Mouse (Mus musculus): ENCODE results near the gene Layn. TPM values are rescaled to one million over a fixed set of nuclear protein-coding genes. Genes with fewer than 3 reads are reported as not detected.
A peak's percentile ranks its signal among the peaks of the same experiment; 100 is the strongest.

Layn gene
- polyA plus RNA-seq, 1 experiment from 2014 or later: 1.3 TPM

DNA sequence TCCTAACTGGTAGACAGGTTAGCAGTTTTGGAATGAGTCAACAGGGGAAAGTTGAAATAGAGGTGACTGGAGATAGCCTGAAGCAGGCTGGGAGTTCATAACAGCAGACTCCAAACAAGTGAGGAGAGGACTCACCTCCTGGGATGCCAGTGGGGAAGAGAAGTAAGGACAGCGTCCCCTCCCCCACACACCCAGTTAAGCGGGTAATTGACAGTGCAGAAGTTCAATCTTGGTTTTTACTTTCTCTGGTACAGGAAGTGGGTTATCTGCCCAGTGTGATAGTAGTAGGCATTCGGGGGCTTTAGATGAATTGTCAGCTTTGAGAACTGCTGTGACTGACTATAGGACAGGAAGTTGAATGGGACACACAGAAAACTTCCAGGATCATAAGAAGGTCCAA is 56.5 kb downstream of the Layn start:
- Histone ChIP-seq H3K27me3 (ENCODE audit: control insufficient read depth, insufficient read depth, low read depth, low read length) (no peaks in the 10 kb centered on the region), H3K4me2 (ENCODE audit: low read depth, low read length) (no peak overlapping the region), H3K9me3 (replicated peaks; ENCODE audit: control insufficient read depth, low read length) (no peaks in the 10 kb centered on the region), H3K9ac (ENCODE audit: low read depth, low read length) (no peak overlapping the region), H3K4me3 (ENCODE audit: low read depth, low read length) (no peak overlapping the region), H3K4me1 (ENCODE audit: control insufficient read depth, low read depth, low read length) (no peaks in the 10 kb centered on the region), H3K27ac (ENCODE audit: low read length) (no peak overlapping the region), H3K36me3 (ENCODE audit: control insufficient read depth, insufficient read depth) (no peaks in the 10 kb centered on the region)
- ATAC-seq (ENCODE audit: low read depth): no peak
- 13% methylated on average over 3 of the region's 3 CpGs for WGBS (ENCODE audit: insufficient replicate concordance)

DNA sequence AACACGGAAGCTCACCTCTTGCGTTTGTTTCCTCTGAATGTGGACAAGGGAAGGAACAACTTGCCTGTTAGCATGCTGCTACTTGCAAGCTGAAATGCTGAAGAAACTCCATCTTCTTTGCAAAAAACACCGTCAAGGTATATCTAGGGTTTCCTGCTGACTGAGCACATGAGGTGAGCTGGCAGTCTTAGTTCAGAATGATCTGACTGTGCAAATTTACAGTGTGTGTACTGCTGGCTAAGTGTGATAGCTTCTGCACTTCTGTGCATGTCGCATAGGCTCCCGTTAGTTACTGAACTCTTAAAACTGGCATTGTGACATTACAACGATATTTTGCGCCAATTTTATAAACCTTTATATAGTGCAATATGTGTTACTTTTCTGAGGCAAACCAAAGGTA is 57.2 kb downstream of the Layn start:
- no peaks in the 10 kb centered on the region for H3K9me3 ChIP-seq (replicated peaks; ENCODE audit: control insufficient read depth, low read length)
- 49% methylated on average over 7 of the region's 7 CpGs for WGBS (ENCODE audit: insufficient replicate concordance)
- H3K4me1 ChIP-seq (ENCODE audit: control insufficient read depth, low read depth, low read length): no peaks in the 10 kb centered on the region
- no peak overlapping the region for H3K9ac ChIP-seq (ENCODE audit: low read depth, low read length)
- H3K36me3 ChIP-seq (ENCODE audit: control insufficient read depth, insufficient read depth): no peaks in the 10 kb centered on the region
- ATAC-seq (ENCODE audit: low read depth): no peak
- H3K27me3 ChIP-seq (ENCODE audit: control insufficient read depth, insufficient read depth, low read depth, low read length): no peaks in the 10 kb centered on the region
- H3K4me3 ChIP-seq (ENCODE audit: low read depth, low read length): no peak overlapping the region
- H3K27ac ChIP-seq (ENCODE audit: low read length): no peak overlapping the region
- no peak overlapping the region for H3K4me2 ChIP-seq (ENCODE audit: low read depth, low read length)

DNA sequence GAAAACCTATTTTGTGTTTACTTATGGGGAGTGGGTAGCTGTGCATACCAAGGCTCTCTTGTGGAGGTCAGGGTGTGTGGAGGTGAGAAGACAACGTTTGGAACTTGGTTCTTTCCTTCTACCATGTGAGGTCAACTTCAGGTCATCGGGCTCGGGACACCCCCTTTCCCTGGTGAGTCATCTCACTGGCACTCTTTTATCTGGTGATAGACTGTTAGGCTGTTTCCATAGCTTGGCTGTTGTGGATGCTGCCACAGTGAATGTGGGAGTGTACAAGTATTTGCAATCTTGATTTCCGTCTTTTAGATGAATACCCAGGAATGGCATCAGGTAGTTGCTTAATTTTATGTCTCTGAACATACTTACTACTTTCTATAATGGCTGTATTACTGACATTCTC is 61.2 kb downstream of the Layn start:
- no peak for ATAC-seq (ENCODE audit: low read depth)
- H3K27ac ChIP-seq (ENCODE audit: low read length): no peak overlapping the region
- no peaks in the 10 kb centered on the region for H3K9me3 ChIP-seq (replicated peaks; ENCODE audit: control insufficient read depth, low read length)
- WGBS (ENCODE audit: insufficient replicate concordance): 32% methylated on average over 4 of the region's 4 CpGs
- no peak overlapping the region for H3K9ac ChIP-seq (ENCODE audit: low read depth, low read length)
- no peaks in the 10 kb centered on the region for H3K36me3 ChIP-seq (ENCODE audit: control insufficient read depth, insufficient read depth)
- no peak overlapping the region for H3K4me3 ChIP-seq (ENCODE audit: low read depth, low read length)
- H3K4me2 ChIP-seq (ENCODE audit: low read depth, low read length): no peak overlapping the region
- no peaks in the 10 kb centered on the region for H3K4me1 ChIP-seq (ENCODE audit: control insufficient read depth, low read depth, low read length)
- no peaks in the 10 kb centered on the region for H3K27me3 ChIP-seq (ENCODE audit: control insufficient read depth, insufficient read depth, low read depth, low read length)

DNA sequence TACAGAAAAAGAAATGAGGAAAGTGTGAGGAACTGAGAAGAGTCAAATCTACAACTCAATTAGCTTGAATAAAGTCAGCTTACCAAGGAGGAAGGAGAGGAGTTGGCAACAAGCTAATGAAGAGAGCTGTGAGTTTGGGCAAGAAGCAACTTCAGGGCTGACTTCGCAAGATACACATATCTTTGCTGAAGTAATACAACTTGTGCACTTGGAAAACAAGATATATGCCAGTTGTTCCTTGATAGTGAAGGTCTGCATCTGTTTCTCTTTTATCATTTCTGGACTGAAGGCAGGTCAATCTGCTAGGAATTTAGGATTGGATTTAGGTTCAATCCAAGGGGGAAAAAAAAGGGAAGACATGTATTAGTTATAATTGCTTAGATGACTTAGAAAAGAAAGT is 63.2 kb downstream of the Layn start:
- Histone ChIP-seq H3K27ac (ENCODE audit: low read length) (no peak overlapping the region), H3K36me3 (ENCODE audit: control insufficient read depth, insufficient read depth) (no peaks in the 10 kb centered on the region)
- 54% methylated on average over 1 of the region's 1 CpGs for WGBS (ENCODE audit: insufficient replicate concordance)

DNA sequence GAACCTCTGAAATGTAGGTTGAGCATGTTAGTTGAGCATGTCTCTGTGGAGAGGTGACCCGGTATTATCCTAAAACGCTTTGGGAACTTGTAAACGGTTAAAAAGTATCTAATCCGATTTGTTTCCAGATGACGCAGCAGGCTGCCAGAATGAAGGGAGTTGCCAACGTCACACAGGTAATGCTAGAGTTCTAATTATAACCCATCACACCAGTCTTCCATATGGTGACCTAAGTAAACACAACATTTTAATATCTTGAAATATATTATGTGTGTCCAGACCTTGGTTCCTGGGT is 67.3 kb downstream of the Layn start:
- 8% methylated on average over 6 of the region's 6 CpGs for WGBS (ENCODE audit: insufficient replicate concordance)
- no peaks in the 10 kb centered on the region for H3K27me3 ChIP-seq (ENCODE audit: control insufficient read depth, insufficient read depth, low read depth, low read length)
- no peak overlapping the region for H3K27ac ChIP-seq (ENCODE audit: low read length)
- no peak for ATAC-seq (ENCODE audit: low read depth)
- peaks cover 10% of the 10 kb centered on the region for H3K4me1 ChIP-seq (ENCODE audit: control insufficient read depth, low read depth, low read length)
- peak overlapping the region; percentile 98 for H3K4me3 ChIP-seq (ENCODE audit: low read depth, low read length)
- peak overlapping the region; percentile 83 for H3K4me2 ChIP-seq (ENCODE audit: low read depth, low read length)
- H3K9ac ChIP-seq (ENCODE audit: low read depth, low read length): peak overlapping the region; percentile 69
- H3K9me3 ChIP-seq (replicated peaks; ENCODE audit: control insufficient read depth, low read length): no peaks in the 10 kb centered on the region
- no peaks in the 10 kb centered on the region for H3K36me3 ChIP-seq (ENCODE audit: control insufficient read depth, insufficient read depth)

More for the DNA sequence above, 63.2 kb downstream of the Layn start:
- no peak for ATAC-seq (ENCODE audit: low read depth)
- Histone ChIP-seq H3K4me3 (ENCODE audit: low read depth, low read length) (no peak overlapping the region), H3K9me3 (replicated peaks; ENCODE audit: control insufficient read depth, low read length) (no peaks in the 10 kb centered on the region), H3K4me2 (ENCODE audit: low read depth, low read length) (no peak overlapping the region), H3K27me3 (ENCODE audit: control insufficient read depth, insufficient read depth, low read depth, low read length) (no peaks in the 10 kb centered on the region), H3K9ac (ENCODE audit: low read depth, low read length) (no peak overlapping the region), H3K4me1 (ENCODE audit: control insufficient read depth, low read depth, low read length) (peaks cover 7% of the 10 kb centered on the region)

DNA sequence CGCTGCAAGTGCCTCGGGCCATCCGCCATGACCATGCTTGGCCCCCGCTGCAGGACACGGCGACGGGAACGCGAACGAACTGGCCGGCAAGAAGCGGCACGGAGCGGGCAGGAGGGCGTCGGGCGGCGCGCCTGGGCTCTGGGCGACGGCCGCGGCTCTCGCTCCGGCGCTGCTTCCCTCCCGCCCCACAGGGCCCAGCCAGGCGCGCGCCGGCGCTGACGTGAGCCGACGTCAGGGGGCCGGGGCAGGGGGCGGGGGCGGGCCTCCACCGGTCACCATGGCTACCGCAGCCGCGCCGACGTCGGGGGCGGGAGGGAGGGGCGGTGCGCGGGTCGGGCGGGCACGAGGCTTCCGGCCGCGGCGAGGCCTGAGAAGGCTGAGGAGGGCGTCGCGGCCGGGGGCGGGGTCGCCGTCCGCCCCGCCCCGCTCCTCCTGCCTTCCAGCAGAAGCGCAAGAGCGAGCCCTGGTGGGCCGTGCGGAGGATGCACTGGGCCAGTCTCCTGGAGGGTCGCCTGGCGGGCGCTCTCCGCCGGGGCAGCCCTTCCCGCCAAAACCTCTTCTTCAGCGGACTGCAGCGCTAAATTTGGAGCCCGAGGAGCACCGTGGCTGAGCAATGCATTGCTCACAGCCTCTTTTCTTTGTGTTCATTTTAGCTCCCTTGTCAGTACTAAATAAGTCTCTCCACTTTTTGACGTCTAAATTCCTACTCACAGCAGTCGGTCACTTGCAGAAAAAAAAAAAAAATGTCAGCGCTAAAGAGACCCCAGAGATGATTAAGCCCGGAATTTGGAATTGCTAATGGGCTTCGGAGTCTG is 67.8 kb downstream of the Layn start, which contains the start of gene Sik2:
TSS of gene Sik2 (minus strand) at position 233 of the 815 bp plus-strand sequence.
- no peaks in the 10 kb centered on the region for H3K9me3 ChIP-seq (replicated peaks; ENCODE audit: control insufficient read depth, low read length)
- peak within 1 kb of the TSS; percentile 98 for H3K4me3 ChIP-seq (ENCODE audit: low read depth, low read length)
- H3K27me3 ChIP-seq (ENCODE audit: control insufficient read depth, insufficient read depth, low read depth, low read length): no peaks in the 10 kb centered on the region
- ATAC-seq (ENCODE audit: low read depth): peak; percentile 95
- peak within 1 kb of the TSS; percentile 83 for H3K4me2 ChIP-seq (ENCODE audit: low read depth, low read length)
- WGBS (ENCODE audit: insufficient replicate concordance): under 1% methylated on average over 53 of the region's 85 CpGs
- no peaks in the 10 kb centered on the region for H3K36me3 ChIP-seq (ENCODE audit: control insufficient read depth, insufficient read depth)
- peak within 1 kb of the TSS; percentile 97 for H3K9ac ChIP-seq (ENCODE audit: low read depth, low read length)
- H3K4me1 ChIP-seq (ENCODE audit: control insufficient read depth, low read depth, low read length): peaks cover 13% of the 10 kb centered on the region
- peak within 1 kb of the TSS; percentile 97 for H3K27ac ChIP-seq (ENCODE audit: low read length)

DNA sequence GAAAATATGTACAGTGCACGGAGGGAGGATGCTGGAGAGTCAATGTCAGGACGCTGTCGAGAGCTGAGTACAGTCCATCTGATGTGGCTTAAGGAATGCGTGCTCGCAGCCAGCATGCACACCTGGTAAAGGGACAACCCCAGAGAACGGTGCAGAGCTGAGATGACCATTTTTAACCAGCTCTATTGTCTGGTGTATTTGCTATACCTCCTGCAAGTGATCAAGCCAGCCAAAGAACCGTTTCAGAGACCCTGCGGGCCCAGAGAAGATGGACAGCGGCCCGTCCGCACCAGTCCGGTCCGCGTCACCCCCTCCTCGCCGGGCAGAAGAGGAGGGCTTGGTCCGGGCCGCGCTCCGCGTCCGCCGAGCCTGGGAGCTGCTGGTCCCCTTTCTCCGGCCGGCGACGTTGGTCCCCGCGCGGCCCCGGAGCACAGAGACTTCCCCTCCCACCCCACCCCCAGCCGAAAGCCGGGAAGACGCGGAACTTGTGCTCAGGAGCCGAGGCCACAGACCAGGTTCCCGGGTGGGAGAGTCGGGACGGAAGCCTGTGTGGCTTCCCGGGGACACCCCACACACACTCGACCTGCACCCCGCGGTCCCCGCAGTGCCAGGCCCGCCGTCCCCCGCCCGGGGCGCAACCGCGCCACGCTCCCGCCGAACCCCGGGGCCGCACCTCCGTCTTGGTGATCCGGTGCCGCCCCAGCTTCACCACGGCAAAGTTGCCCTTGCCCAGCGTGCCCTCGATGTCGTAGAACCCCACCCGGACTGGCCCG is 68.6 kb downstream of the Layn start:
- Histone ChIP-seq H3K9ac (ENCODE audit: low read depth, low read length) (peak overlapping the region; percentile 97), H3K4me2 (ENCODE audit: low read depth, low read length) (peak overlapping the region; percentile 83), H3K4me1 (ENCODE audit: control insufficient read depth, low read depth, low read length) (peaks cover 13% of the 10 kb centered on the region), H3K27me3 (ENCODE audit: control insufficient read depth, insufficient read depth, low read depth, low read length) (no peaks in the 10 kb centered on the region), H3K4me3 (ENCODE audit: low read depth, low read length) (peak overlapping the region; percentile 98), H3K9me3 (replicated peaks; ENCODE audit: control insufficient read depth, low read length) (no peaks in the 10 kb centered on the region), H3K36me3 (ENCODE audit: control insufficient read depth, insufficient read depth) (no peaks in the 10 kb centered on the region), H3K27ac (ENCODE audit: low read length) (peak overlapping the region; percentile 97)
- peak; percentile 55 for ATAC-seq (ENCODE audit: low read depth)
- whole genome bisulfite sequencing (ENCODE audit: insufficient replicate concordance): under 1% methylated on average over 65 of the region's 65 CpGs

DNA sequence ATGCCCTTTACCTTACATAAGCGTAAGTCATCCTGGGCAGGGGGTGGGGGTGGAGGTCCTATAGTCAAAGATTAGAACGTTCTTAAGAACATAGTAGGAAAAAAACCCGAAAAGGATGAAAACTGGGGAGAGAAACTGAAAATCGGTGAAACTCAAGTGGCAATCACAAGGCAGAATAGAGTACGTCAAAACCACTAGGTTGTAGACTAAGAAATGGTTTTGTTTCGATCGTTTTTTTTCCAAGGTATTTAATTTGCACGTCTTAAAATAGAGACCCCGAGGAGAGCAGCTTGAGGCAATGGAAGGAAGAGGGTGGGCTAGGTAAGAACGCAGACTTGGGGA is 69.2 kb downstream of the Layn start:
- 8% methylated on average over 10 of the region's 10 CpGs for WGBS (ENCODE audit: insufficient replicate concordance)
- no peaks in the 10 kb centered on the region for H3K36me3 ChIP-seq (ENCODE audit: control insufficient read depth, insufficient read depth)
- peak overlapping the region; percentile 83 for H3K4me2 ChIP-seq (ENCODE audit: low read depth, low read length)
- ATAC-seq (ENCODE audit: low read depth): no peak
- peak overlapping the region; percentile 98 for H3K4me3 ChIP-seq (ENCODE audit: low read depth, low read length)
- H3K9ac ChIP-seq (ENCODE audit: low read depth, low read length): peak overlapping the region; percentile 97
- H3K27ac ChIP-seq (ENCODE audit: low read length): peak overlapping the region; percentile 97
- no peaks in the 10 kb centered on the region for H3K9me3 ChIP-seq (replicated peaks; ENCODE audit: control insufficient read depth, low read length)
- peaks cover 13% of the 10 kb centered on the region for H3K4me1 ChIP-seq (ENCODE audit: control insufficient read depth, low read depth, low read length)
- no peaks in the 10 kb centered on the region for H3K27me3 ChIP-seq (ENCODE audit: control insufficient read depth, insufficient read depth, low read depth, low read length)

DNA sequence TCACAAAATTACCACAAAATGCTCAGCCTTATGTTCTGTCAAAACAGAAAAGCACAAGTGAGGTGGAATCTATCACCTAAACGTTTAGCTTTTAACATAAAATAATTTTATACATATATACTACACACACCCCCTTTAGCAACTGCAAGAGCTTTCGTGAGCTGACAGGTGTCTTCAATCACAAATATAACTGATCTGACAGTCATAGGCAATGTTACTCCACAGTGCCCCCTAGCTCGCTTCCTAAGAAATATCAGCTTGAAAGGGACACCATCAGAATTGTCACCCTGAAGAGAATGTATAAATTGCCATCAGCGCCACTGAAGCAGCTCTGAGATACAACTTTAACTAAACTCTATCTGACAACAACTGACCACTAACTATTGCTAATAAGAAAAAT is 70.0 kb downstream of the Layn start:
- 0 out of 2 replicates have a peak overlapping the region, but pooled peaks have one; percentile 3 for H3K9ac ChIP-seq (ENCODE audit: low read depth, low read length)
- H3K4me1 ChIP-seq (ENCODE audit: control insufficient read depth, low read depth, low read length): peaks cover 13% of the 10 kb centered on the region
- no peaks in the 10 kb centered on the region for H3K36me3 ChIP-seq (ENCODE audit: control insufficient read depth, insufficient read depth)
- H3K4me3 ChIP-seq (ENCODE audit: low read depth, low read length): peak overlapping the region; percentile 37
- 5% methylated on average over 4 of the region's 4 CpGs for WGBS (ENCODE audit: insufficient replicate concordance)
- H3K27me3 ChIP-seq (ENCODE audit: control insufficient read depth, insufficient read depth, low read depth, low read length): no peaks in the 10 kb centered on the region
- H3K27ac ChIP-seq (ENCODE audit: low read length): no peak overlapping the region
- no peaks in the 10 kb centered on the region for H3K9me3 ChIP-seq (replicated peaks; ENCODE audit: control insufficient read depth, low read length)
- ATAC-seq (ENCODE audit: low read depth): no peak
- H3K4me2 ChIP-seq (ENCODE audit: low read depth, low read length): peak overlapping the region; percentile 83

Measured in liver, embryonic 16.5 days (tissue).